Comparison of ENCODE assay signal across 33 mouse cellular contexts in genomic region chr7:144864160-144864670, GRCm38 (mm10). TPM values are rescaled to one million over a fixed set of nuclear protein-coding genes. Genes with fewer than 3 reads are reported as not detected.
"Had no signal": no experiment of that assay in that cellular context is flagged by ENCODE, and none has a peak within 500 bp of the region (broad histone marks: within the 10 kb centered on the region; RNA-seq: fewer than 3 reads in every experiment).

No protein-coding gene starts in this region.

- H3K36me3 ChIP-seq: heart, embryonic 10.5 days; heart, embryonic 12.5 days; hindbrain, embryonic 10.5 days; hindbrain, embryonic 12.5 days; intestine, embryonic 15.5 days; limb, embryonic 13.5 days; limb, embryonic 15.5 days; liver, embryonic 12.5 days had no signal

- DNase-seq: gastrocnemius, adult 2 months; gastrocnemius, postnatal 10 days; gastrocnemius, postnatal 25 days; heart, adult 18-20 months; heart, postnatal 10 days; heart, postnatal 4 days; kidney, adult 18-20 months; kidney, adult 8-10 months; kidney, postnatal 10 days; kidney, postnatal 25 days; kidney, postnatal 4 days; layer of hippocampus, adult 9-11 months; layer of hippocampus, postnatal 36 days; left cerebral cortex, postnatal 4 days had no signal

- H3K9me3 ChIP-seq: heart, embryonic 10.5 days; heart, embryonic 12.5 days; hindbrain, embryonic 10.5 days; hindbrain, embryonic 12.5 days; intestine, embryonic 15.5 days; limb, embryonic 13.5 days; limb, embryonic 15.5 days; liver, embryonic 12.5 days had no signal

- H3K4me3 ChIP-seq: gastrocnemius, adult 2 months; heart, embryonic 10.5 days; heart, embryonic 12.5 days; hindbrain, embryonic 10.5 days; hindbrain, embryonic 12.5 days; intestine, embryonic 15.5 days; limb, embryonic 13.5 days; limb, embryonic 15.5 days; liver, embryonic 12.5 days had no signal

RNA-seq across cellular contexts. Expression of gene Fgf4, which starts 17.0 kb away (rescaled TPM):
- total RNA-seq: gastrocnemius, adult 2 months; granulocyte monocyte progenitor cell, adult 5-6 weeks; heart, adult 18-20 months; heart, adult 8-10 months; heart, postnatal 10 days; heart, postnatal 25 days; heart, postnatal 4 days; layer of hippocampus, adult 8-10 months; layer of hippocampus, postnatal 14 days; layer of hippocampus, postnatal 36 days; left cerebral cortex, adult 18-20 months; left cerebral cortex, adult 8-10 months; left cerebral cortex, postnatal 10 days; left cerebral cortex, postnatal 25 days; left cerebral cortex, postnatal 4 days; liver, adult 2 months had no signal

RNA-seq across cellular contexts. Expression of gene Fgf3, which starts 26.3 kb away (rescaled TPM):
- total RNA-seq: gastrocnemius, adult 2 months; gastrocnemius, postnatal 10 days; gastrocnemius, postnatal 25 days; gastrocnemius, postnatal 4 days; heart, adult 18-20 months; heart, adult 8-10 months; heart, postnatal 10 days; heart, postnatal 25 days; heart, postnatal 4 days; layer of hippocampus, postnatal 36 days; liver, adult 2 months had no signal

RNA-seq across cellular contexts. Expression of gene Fgf15, which starts 32.1 kb away (rescaled TPM):
- total RNA-seq: gastrocnemius, adult 2 months; gastrocnemius, postnatal 10 days; gastrocnemius, postnatal 25 days; gastrocnemius, postnatal 4 days; granulocyte monocyte progenitor cell, adult 5-6 weeks; heart, adult 18-20 months; heart, adult 8-10 months; heart, postnatal 10 days; heart, postnatal 25 days; heart, postnatal 4 days; layer of hippocampus, adult 8-10 months; layer of hippocampus, postnatal 14 days; layer of hippocampus, postnatal 36 days; left cerebral cortex, adult 18-20 months; left cerebral cortex, adult 8-10 months; left cerebral cortex, postnatal 10 days; left cerebral cortex, postnatal 25 days; liver, adult 2 months had no signal
